Mouse (Mus musculus) CH12F3 (cell line): Measurements from ENCODE around the gene Jaml.

ENCODE experiments used
- in situ Hi-C: fragments of 300-500 bp; cut with MboI; formaldehyde crosslinking; loops from 2 replicates; pipeline ENCODE4 v1.14.3; 2020; ENCODE audit warnings: low sequenced_read_pairs

Gene Jaml

DNA sequence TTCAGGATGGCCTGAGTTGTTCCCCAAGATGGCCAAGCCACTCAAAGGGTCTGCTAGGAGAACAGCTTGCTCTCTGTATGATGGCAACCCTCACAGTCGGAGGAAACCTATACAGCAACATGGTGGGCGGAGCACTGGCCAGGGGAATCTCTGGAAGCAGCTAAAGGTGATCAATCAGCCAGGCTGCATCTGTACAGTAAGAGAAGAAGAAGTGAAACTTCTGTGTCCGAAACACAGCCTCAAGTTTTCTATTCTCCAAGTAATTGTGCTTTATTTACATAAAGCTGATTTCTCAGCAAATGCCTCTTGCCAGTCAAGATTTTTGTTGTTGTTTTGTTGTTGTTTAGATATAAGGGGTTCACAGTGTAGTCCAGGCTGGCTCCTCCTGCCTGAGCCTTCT lies 1.1 kb upstream of the Jaml start:
- in situ Hi-C loops = no loop called here

GRCm38 (mm10) chr9:45083132-45083531 lies 4.1 kb downstream of the Jaml start:
- in situ Hi-C loops = no loop called here

GRCm38 (mm10) chr9:45084556-45084955 lies 5.6 kb downstream of the Jaml start:
- in situ Hi-C loops = no loop called here

DNA sequence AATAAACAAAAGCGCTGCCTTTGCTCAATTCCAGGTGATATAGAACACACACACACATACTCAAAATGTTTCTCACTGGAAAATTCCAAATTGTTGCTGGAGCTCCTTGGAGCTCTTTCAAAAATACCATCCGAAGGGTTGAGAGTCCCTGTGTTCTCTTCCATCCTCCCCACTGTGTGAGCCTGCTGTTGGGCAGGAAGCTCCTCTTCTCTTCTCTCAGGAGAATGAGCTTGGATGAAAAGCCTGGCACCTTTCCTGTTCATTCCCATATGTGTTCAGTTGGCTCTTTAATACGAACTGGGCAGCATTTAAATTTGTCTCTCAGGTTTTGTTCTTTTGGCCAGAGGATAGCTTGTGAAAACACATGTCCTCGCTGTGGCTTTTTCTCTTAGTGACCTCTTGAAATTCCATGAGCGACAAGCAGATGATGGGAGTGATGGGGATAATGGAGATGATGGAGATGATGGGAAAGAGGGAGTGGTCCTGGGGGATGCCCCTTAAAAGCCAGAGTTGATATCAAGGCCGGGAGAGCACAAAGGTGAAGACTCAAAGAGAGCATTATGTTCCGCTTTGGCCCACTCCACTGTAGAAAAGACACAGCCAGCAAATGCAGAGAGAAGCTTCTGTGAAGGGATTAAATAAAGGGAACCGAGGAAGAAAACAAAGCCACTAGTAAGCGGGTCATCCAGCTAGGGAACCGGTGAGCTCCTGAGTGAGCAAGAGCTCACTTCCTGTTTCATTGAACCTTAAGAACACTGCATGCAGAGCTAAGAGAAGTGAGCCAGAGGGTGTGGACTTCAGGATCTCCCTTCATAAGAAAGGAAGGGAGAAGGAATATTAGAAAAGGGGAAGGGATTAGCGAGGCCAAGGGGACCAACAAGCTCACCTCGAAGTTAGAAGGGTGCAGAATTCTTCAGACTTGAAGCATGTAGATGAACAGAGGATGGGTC lies 7.0 kb downstream of the Jaml start:
- in situ Hi-C loops = no loop called here

DNA sequence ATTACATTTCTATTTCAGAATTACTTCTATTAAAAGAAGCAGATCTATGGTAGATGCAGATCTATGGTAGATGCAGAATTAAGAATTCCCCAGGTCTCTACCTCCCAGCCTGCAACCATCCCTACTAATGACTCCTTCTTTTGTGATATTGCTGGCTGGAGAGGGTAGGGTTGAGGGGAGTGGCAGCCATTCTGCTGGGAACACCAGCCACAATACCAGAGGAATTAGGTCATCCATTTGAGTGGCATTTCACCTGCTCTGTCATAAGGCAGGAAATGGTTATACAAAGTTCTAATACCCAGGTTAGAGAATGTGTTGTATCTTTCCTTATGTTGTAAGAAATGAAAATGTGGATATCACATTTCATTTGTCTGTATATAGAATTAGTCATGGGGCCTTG lies 9.1 kb downstream of the Jaml start:
- in situ Hi-C loops = no loop called here

- in situ Hi-C loops = no loop called here
Measured at GRCm38 (mm10) chr9:45090811-45091210, 11.8 kb downstream of the Jaml start.

- in situ Hi-C loops = no loop called here
Measured at GRCm38 (mm10) chr9:45092641-45093040, 13.7 kb downstream of the Jaml start.

- in situ Hi-C loops = no loop called here
Measured at GRCm38 (mm10) chr9:45095149-45095937, 16.4 kb downstream of the Jaml start.

GRCm38 (mm10) chr9:45097877-45098276 lies 18.9 kb downstream of the Jaml start:
- in situ Hi-C loops = no loop called here

DNA sequence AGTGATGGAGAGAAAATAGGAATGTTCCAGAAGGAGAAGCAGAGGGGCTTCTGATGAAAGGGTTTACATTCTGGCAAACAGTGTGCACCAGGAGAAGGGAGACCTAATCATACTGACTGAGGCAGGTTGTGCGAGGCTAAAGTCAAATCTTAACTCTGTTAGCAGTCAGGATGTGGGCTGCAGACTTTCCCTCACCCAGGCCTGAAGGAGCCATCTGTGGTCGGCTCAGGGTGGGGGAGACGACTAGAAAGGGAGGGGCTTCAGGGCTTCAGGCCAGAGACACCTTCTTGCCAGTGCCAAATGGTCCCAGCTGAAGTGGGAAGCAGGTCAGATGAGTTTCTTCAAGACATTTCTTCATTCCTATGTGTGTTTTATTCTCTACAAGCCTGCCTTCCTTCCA lies 19.4 kb downstream of the Jaml start:
- in situ Hi-C loops = no loop called here

- in situ Hi-C loops = no loop called here
Measured at GRCm38 (mm10) chr9:45102528-45102927, 23.5 kb downstream of the Jaml start.

GRCm38 (mm10) chr9:45103211-45103979 lies 24.4 kb downstream of the Jaml start:
- in situ Hi-C loops = no loop called here

GRCm38 (mm10) chr9:45105596-45106374 lies 26.8 kb downstream of the Jaml start:
- in situ Hi-C loops = no loop called here

- in situ Hi-C loops = no loop called here
Measured at GRCm38 (mm10) chr9:45115706-45116105, 36.7 kb downstream of the Jaml start.

- in situ Hi-C loops = no loop called here
Measured at GRCm38 (mm10) chr9:45116819-45117218, 37.8 kb downstream of the Jaml start.

DNA sequence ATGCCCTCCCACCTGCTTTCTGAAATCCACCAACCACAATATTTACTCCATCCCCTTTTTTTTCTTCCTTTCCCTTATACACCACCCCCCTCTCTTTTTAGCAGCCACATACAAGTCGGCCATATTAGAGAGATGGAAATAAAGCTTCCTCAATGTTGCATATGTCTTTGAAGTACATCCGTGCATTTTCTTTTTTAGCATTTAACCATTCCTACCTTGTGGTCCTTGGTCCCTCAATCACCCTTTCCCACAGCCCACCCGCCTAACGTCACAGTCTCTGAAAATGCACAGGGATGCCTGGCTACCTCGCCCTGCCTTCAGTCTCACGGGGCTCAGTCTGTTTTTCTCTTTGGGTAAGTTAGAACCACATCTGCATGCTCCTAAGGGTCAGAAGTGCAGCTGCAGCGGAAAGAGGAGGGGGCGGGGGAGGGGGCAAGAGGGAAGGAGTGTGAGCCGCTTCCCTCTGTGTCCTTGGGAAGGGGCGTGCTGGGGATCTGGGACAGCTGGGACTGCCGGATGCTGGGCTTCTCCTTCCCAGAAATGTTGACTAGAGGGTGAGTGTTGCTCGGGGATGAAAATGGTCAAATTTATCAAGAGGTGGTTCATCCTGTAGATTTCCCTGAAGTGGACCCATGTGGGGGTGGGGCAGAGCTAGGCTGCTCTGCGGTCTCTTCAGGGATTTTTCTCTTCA lies 38.9 kb downstream of the Jaml start, which contains the start of gene Scn2b:
TSS of gene Scn2b (plus strand) at position 42 of the 691 bp plus-strand sequence.
- in situ Hi-C loops = no loop called here

GRCm38 (mm10) chr9:45118552-45118951 lies 39.6 kb downstream of the Jaml start:
- in situ Hi-C loops = no loop called here

- in situ Hi-C loops = no loop called here
Measured at GRCm38 (mm10) chr9:45119316-45119953, 40.5 kb downstream of the Jaml start.

- in situ Hi-C loops = no loop called here
Measured at GRCm38 (mm10) chr9:45119954-45120530, 41.1 kb downstream of the Jaml start.
